Mouse (Mus musculus) ovary, adult 10 weeks (tissue): ENCODE results near the gene Gm20388. TPM values are rescaled to one million over a fixed set of nuclear protein-coding genes. Genes with fewer than 3 reads are reported as not detected.

Source experiments
- polyA plus RNA-seq: library from polyadenylated mRNA; stranded (reverse); fragments of 350-450 nt; fragmentation: Illumina TruSeq; extraction: RNeasy Lipid Tissue Mini Kit (QIAGEN cat#74804); gene quantifications from one replicate; pipeline ENCODE4 v1.2.3, GENCODE M21; 2014

Gm20388 gene
- polyA plus RNA-seq, 1 experiment from 2014 or later, result 7.3 TPM

GRCm38 (mm10) chr8:122443262-122444006, 2532.8 kb downstream of the Gm20388 start, which contains the start of gene Mvd:
Gene Mvd, minus strand, starts transcription at chr8:122443422.

GRCm38 (mm10) chr8:122460524-122461472, 2550.2 kb downstream of the Gm20388 start, which contains the start of gene Snai3:
Gene Snai3, minus strand, starts transcription at chr8:122460733.

GRCm38 (mm10) chr8:122475580-122476320, 2565.1 kb downstream of the Gm20388 start, which contains the start of the genes Rnf166 and Ctu2:
Gene Rnf166, minus strand, starts transcription at chr8:122476064.
Gene Ctu2, plus strand, starts transcription at chr8:122476143.

GRCm38 (mm10) chr8:122551265-122552051, 2640.8 kb downstream of the Gm20388 start, which contains the start of gene Piezo1:
Gene Piezo1, minus strand, starts transcription at chr8:122551329.

GRCm38 (mm10) chr8:122567361-122568108, 2656.9 kb downstream of the Gm20388 start, which contains the start of gene Cdt1:
Gene Cdt1, plus strand, starts transcription at chr8:122568015.

GRCm38 (mm10) chr8:122576648-122577022, 2666.0 kb downstream of the Gm20388 start, which contains the start of gene Aprt:
Gene Aprt, minus strand, starts transcription at chr8:122576909.

GRCm38 (mm10) chr8:122611295-122612133, 2700.9 kb downstream of the Gm20388 start, which contains the start of the genes Galns and Trappc2l:
Gene Galns, minus strand, starts transcription at chr8:122611463.
Gene Trappc2l, plus strand, starts transcription at chr8:122611640.

GRCm38 (mm10) chr8:122622727-122623126, 2712.1 kb downstream of the Gm20388 start, which contains the start of gene Pabpn1l:
Gene Pabpn1l, minus strand, starts transcription at chr8:122622739.

GRCm38 (mm10) chr8:122699005-122699492, 2788.4 kb downstream of the Gm20388 start, which contains the start of gene Cbfa2t3:
Gene Cbfa2t3, minus strand, starts transcription at chr8:122699109.

GRCm38 (mm10) chr8:122775285-122776155, 2864.9 kb downstream of the Gm20388 start, which contains the start of gene Acsf3:
Gene Acsf3, plus strand, starts transcription at chr8:122775486.

GRCm38 (mm10) chr8:122847829-122848561, 2937.4 kb downstream of the Gm20388 start, which contains the start of gene Cdh15:
Gene Cdh15, plus strand, starts transcription at chr8:122847966.

GRCm38 (mm10) chr8:123042158-123042973, 3131.7 kb downstream of the Gm20388 start, which contains the start of gene Ankrd11:
Gene Ankrd11, minus strand, starts transcription at chr8:123042277.

GRCm38 (mm10) chr8:123062721-123063120, 3152.1 kb downstream of the Gm20388 start, which contains the start of gene Spg7:
Gene Spg7, plus strand, starts transcription at chr8:123062942.

GRCm38 (mm10) chr8:123101735-123102685, 3191.4 kb downstream of the Gm20388 start, which contains the start of gene Rpl13:
Gene Rpl13, plus strand, starts transcription at chr8:123102350.

